Mouse (Mus musculus) ES-E14 (cell line): ENCODE measurements around the gene Efcab9. TPM values are rescaled to one million over a fixed set of nuclear protein-coding genes. Genes with fewer than 3 reads are reported as not detected.

Experiments
- DNase-seq: peaks from one replicate; pipeline ENCODE4 v3.0.0-alpha.2; 2013; ENCODE audit warnings: low read depth, low spot score
- H3K27ac ChIP-seq: 2 replicates; pipeline ENCODE4 v1.5.1; 2012; ENCODE audit warnings: low read depth, mild to moderate bottlenecking, low read length, moderate library complexity, mixed read lengths; ENCODE audit not compliant: poor library complexity, insufficient read depth, severe bottlenecking
- H3K36me3 ChIP-seq: 2 replicates; pipeline ENCODE4 v1.6.1; 2012; ENCODE audit warnings: mild to moderate bottlenecking, low read length, moderate library complexity, mixed read lengths; ENCODE audit not compliant: control insufficient read depth, poor library complexity, insufficient read depth, severe bottlenecking
- H3K4me1 ChIP-seq, 2 experiments: fragments of 150-350 bp in 1 of 2; sonication (generic) in 1 of 2; 2 replicates each; pipeline ENCODE4 v1.6.1; 2012; ENCODE audit warnings: low read length in 2 of 2, mild to moderate bottlenecking in 1 of 2, mixed read lengths in 1 of 2; ENCODE audit not compliant: control insufficient read depth in 2 of 2, insufficient read depth in 2 of 2, poor library complexity in 1 of 2
- H3K4me3 ChIP-seq, 2 experiments: fragments of 150-350 bp in 1 of 2; sonication (generic) in 1 of 2; 2 replicates each; pipeline ENCODE4 v1.5.1; 2012; ENCODE audit warnings: low read length in 2 of 2, low read depth in 1 of 2, mild to moderate bottlenecking in 1 of 2, mixed read lengths in 1 of 2; ENCODE audit not compliant: insufficient read depth in 1 of 2, poor library complexity in 1 of 2, severe bottlenecking in 1 of 2
- H3K9ac ChIP-seq: 2 replicates; pipeline ENCODE4 v1.6.1; 2012; ENCODE audit warnings: low read depth, mild to moderate bottlenecking, low read length, mixed read lengths; ENCODE audit not compliant: poor library complexity, insufficient read depth, severe bottlenecking
- H3K9me3 ChIP-seq: fragments of 150-350 bp; sonication (generic); 2 replicates; pipeline ENCODE4 v1.6.1; 2012; ENCODE audit warnings: low read depth, mild to moderate bottlenecking, low read length; ENCODE audit not compliant: control insufficient read depth, insufficient read depth
- CHD2 ChIP-seq: IDR thresholded peaks from 2 replicates; pipeline ENCODE4 v1.6.1; 2014; ENCODE audit warnings: mild to moderate bottlenecking, low read depth, low read length, inconsistent platforms
- HCFC1 ChIP-seq: IDR thresholded peaks from 2 replicates; pipeline ENCODE4 v1.6.1; 2012; ENCODE audit warnings: low read length, inconsistent platforms, borderline replicate concordance; ENCODE audit not compliant: insufficient read depth
- MAFK ChIP-seq: IDR thresholded peaks from 2 replicates; pipeline ENCODE4 v1.6.1; 2014; ENCODE audit warnings: mild to moderate bottlenecking, low read depth, low read length, inconsistent platforms; ENCODE audit not compliant: insufficient read depth
- ZC3H11A ChIP-seq: IDR thresholded peaks from 2 replicates; pipeline ENCODE4 v1.6.1; 2012; ENCODE audit warnings: low read depth, mild to moderate bottlenecking, inconsistent platforms, low read length, borderline replicate concordance
- ZNF384 ChIP-seq: IDR thresholded peaks from 2 replicates; pipeline ENCODE4 v1.6.1; 2012; ENCODE audit warnings: low read depth, low read length, inconsistent platforms
- in situ Hi-C, 2 experiments: fragments of 600-800 bp; cut with MboI; formaldehyde crosslinking; loops; one replicate each; pipeline ENCODE4 v1.15.1; 2025; ENCODE audit warnings: low sequenced_read_pairs in 2 of 2, inconsistent platforms in 1 of 2; ENCODE audit not compliant: unreplicated experiment in 2 of 2
- total RNA-seq: library from RNA; depleted of rRNA; stranded (reverse); fragments of 300-350 nt; gene quantifications from 2 replicates; pipeline ENCODE4 v1.2.3, GENCODE M21; 2012

Gene Efcab9
- total RNA-seq, 1 experiment, result 0.40 TPM

DNA sequence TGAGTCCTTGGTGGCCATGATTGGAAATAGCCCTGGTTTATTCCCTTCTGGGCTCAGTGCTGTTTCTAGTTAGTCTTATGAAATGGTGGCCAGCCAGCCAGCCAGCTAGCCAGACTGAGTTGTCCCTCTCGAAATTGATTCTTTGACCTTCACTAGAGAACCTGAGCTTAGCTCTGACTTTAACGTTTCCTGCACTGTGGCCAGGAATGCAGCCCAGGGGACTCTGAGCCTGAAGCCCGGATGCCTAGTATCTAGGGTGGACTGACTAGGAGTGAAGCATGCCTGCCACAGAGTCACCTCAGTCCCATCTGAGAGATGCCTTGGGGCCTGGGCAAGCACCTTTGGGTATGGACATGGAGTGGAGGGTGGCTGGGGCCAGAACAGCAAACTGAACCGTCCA lies 32.7 kb upstream of the Efcab9 start:
- no peak overlapping the region for H3K27ac ChIP-seq
- no peak overlapping the region for H3K4me3 ChIP-seq
- H3K9me3 ChIP-seq, result no peaks in the 10 kb centered on the region
- in situ Hi-C loops, result no loop called here
- peaks cover 0 to 6% of the 10 kb centered on the region in 2 experiments; a peak in 1 of 4 replicates for H3K4me1 ChIP-seq
- TF ChIP-seq CHD2, result no peak
- no peak for TF ChIP-seq HCFC1
- no peak for TF ChIP-seq MAFK
- TF ChIP-seq ZC3H11A, result no peak
- TF ChIP-seq ZNF384, result no peak
- no peaks in the 10 kb centered on the region for H3K36me3 ChIP-seq
- no peak overlapping the region for H3K9ac ChIP-seq
- no peak for DNase-seq

- no peak overlapping the region for H3K27ac ChIP-seq
- in situ Hi-C loops, result no loop called here
- H3K9me3 ChIP-seq, result no peaks in the 10 kb centered on the region
- H3K36me3 ChIP-seq, result no peaks in the 10 kb centered on the region
- no peak for TF ChIP-seq HCFC1
- no peak overlapping the region for H3K4me3 ChIP-seq
- no peak overlapping the region for H3K9ac ChIP-seq
- DNase-seq, result no peak
- H3K4me1 ChIP-seq, result peaks cover 0 to 6% of the 10 kb centered on the region in 2 experiments; a peak in 1 of 4 replicates
Observed at GRCm38 (mm10) chr11:32563660-32564059, 31.8 kb upstream of the Efcab9 start.

DNA sequence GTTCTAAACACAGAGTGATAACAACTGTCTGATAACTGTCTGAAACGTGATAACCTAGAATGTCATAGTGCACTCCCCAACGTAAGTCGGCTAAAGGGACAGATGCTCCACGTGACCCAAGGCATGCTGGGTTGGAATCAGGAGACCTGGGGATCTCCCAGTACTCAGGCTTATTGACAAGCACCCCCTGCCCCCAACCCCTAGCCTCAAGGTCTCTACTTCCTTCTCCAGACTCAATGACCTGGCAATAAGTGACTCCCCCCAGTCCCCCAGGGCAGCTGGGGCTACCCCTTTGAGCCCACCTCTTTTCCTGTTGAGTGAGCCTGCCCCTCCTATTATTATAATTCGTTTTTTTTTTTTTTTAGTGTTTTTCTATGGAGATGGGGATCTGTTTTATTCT lies 30.8 kb upstream of the Efcab9 start:
- Histone ChIP-seq H3K9me3 (no peaks in the 10 kb centered on the region), H3K4me3 (no peak overlapping the region), H3K9ac (no peak overlapping the region), H3K27ac (no peak overlapping the region), H3K36me3 (no peaks in the 10 kb centered on the region), H3K4me1 (peaks cover 0 to 6% of the 10 kb centered on the region in 2 experiments; a peak in 1 of 4 replicates)
- in situ Hi-C loops, result no loop called here
- no peak for TF ChIP-seq MAFK
- no peak for TF ChIP-seq ZNF384
- TF ChIP-seq CHD2, result no peak
- TF ChIP-seq ZC3H11A, result no peak
- TF ChIP-seq HCFC1, result no peak
- no peak for DNase-seq

DNA sequence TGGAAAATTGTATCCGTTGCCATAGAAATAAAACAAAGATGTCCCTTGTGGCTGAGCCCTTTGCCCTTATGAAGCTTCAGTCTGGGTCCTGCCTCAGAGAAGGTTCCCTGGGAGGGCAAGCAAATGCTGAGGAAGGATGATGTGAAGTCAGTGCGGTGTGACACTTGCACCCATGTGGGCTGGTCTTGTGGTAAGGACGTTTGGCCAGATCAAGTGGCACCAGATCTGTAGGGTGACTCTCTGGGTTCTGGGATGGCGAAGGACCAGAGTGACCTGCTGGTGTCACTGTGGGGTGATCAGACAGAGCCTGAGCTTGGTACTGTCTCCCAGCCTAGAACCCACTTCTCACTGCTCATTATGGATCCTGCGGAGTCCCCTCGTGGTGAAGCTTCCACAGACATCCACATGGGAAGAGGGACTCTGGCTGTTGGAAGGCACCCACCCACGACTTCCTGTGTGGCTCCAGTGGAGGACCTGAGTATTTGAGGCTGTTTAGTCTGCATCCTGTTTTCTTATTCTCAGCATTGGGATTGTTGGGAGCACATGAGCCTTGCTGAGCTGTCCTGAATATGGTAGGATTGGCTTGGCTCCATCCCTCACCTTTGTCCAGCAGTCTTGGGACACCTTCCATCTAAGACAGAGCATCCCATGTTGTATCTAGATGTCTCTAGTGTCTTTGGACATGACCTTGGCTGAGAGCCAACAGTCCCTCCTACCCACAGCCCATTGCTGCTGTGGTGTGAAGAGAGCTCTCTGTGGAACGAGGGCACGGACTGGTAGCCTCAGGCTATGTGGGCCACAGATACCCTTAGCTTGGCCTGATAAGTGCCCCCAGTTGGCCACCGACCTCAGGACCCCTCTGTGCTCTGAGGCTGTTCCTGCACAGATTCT lies 29.8 kb upstream of the Efcab9 start:
- H3K9me3 ChIP-seq, result no peaks in the 10 kb centered on the region
- H3K27ac ChIP-seq, result no peak overlapping the region
- in situ Hi-C loops, result no loop called here
- TF ChIP-seq HCFC1 (no peak), ZNF384 (no peak), CHD2 (no peak), ZC3H11A (no peak), MAFK (no peak)
- no peak overlapping the region for H3K4me3 ChIP-seq
- no peak overlapping the region for H3K9ac ChIP-seq
- H3K36me3 ChIP-seq, result no peaks in the 10 kb centered on the region
- H3K4me1 ChIP-seq, result no peaks in the 10 kb centered on the region; a peak in 1 of 4 replicates
- no peak for DNase-seq
